Mouse (Mus musculus) lung, postnatal 0 days (tissue): ENCODE data around the gene Zfp428.

Experiments used
- CTCF ChIP-seq: IDR thresholded peaks from 2 replicates; pipeline ENCODE4 v1.5.1; 2016; ENCODE audit warnings: antibody characterized with exemption, mild to moderate bottlenecking
- EP300 ChIP-seq: IDR thresholded peaks from 2 replicates; pipeline ENCODE4 v1.6.1; 2016; ENCODE audit warnings: antibody characterized with exemption, mild to moderate bottlenecking, control low read depth

- no peak for TF ChIP-seq CTCF
- TF ChIP-seq EP300 = no peak
Measured at GRCm38 (mm10) chr7:24470356-24470755, 36.5 kb upstream of the Zfp428 start.
